Mouse (Mus musculus) heart, postnatal 14 days (tissue): Measurements from ENCODE around the gene Rnf24. TPM values are rescaled to one million over a fixed set of nuclear protein-coding genes. Genes with fewer than 3 reads are reported as not detected.
"Not testable (repeated sequence)": the region's sequence is repeated elsewhere in the genome, so short reads cannot be mapped to it uniquely, and the experiment has no call there.

Experiments
- DNase-seq, 2 experiments: peaks; one replicate each; pipeline ENCODE4 v3.0.0; 2021 to 2022
- intact Hi-C: fragments of 180-260 bp; cut with DNase I; formaldehyde crosslinking; loops from one replicate; pipeline ENCODE4 v1.15.1; 2025
- total RNA-seq, 2 experiments: library from RNA; stranded (reverse); gene quantifications; 2 replicates each; pipeline ENCODE4 v1.2.3; 2021

The Rnf24 gene
- total RNA-seq, 2 experiments from 2014 or later: 3.4 to 3.9 TPM

DNA sequence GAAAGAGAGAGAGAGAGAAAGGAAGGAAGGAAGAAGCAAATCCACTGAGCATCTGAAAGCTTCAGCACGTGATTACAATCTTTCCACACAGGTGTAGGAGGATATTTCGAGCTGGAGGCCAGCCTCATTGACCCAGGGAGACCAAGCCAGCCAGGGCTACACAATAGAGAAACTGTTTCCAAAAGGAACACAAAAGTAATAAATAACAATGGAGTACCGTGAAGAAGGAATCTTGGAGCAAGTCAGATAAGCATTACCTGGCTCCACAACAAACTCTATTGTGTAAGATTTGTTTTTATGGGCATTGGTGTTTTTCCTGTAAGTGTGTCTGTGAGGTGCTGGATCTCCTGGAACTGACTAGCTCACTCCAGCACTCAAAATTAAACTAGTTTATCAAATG is 7.1 kb downstream of the Rnf24 start:
- DNase-seq: no peak
- intact Hi-C loops: no loop called here

DNA sequence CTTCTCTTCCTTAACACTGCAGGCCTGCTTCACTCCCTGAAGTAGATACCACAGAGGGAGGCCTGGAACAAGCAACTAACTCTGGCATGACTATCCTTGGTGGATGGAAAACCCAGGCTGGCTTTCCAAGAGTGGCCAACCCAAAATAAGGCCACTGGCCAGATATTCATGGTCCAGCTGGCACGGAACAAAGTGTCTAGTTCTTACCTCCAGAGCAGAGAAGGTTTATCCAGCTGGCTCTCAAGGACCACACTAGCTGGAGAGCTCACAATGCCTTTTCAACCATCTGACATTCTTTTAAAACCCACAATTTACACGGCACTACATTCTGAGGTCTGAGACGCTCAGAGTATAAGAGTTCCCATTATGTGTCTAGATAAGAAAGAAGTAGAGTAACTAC is 8.2 kb downstream of the Rnf24 start:
- peak; percentile 13 to 38 for DNase-seq
- intact Hi-C loops: no loop called here

DNA sequence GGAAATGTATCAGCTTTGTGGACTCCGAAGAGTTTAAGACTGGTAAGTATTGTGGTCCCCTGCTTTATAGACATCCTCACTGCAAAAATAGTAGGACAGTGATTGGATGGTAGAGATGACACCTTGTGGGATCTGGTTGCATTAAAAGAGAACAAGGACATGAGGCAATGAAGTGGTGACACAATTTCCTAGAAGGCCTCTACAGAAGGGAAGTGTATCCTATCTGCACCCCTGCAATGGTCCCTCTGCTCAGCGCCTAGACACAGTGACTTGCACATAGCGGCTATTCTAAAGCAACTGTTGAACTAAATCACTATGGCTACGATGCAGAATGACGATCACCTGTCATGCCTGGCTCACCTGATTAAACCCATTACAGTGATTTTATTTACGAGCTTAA is 15.1 kb downstream of the Rnf24 start:
- no peak for DNase-seq
- intact Hi-C loops: no loop called here

DNA sequence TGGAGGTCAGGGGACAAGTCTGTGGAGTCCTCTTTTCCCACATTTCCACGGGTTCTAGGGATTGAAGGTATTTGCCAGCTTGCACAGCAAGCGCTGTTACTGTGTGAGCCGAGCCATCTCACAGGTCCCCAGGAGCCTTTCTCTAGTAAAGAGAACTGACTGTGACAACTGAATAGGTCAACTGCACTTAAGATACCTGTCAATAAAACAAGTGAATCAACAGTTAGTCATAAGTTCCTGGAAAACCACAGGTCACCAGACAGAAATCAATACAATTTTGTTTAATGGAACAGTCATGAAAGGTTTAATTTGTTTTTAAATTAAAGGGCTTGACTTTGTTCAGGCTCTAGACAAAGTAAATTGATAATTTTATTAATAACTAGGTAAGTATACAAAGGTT is 22.1 kb downstream of the Rnf24 start:
- no peak for DNase-seq
- intact Hi-C loops: no loop called here

DNA sequence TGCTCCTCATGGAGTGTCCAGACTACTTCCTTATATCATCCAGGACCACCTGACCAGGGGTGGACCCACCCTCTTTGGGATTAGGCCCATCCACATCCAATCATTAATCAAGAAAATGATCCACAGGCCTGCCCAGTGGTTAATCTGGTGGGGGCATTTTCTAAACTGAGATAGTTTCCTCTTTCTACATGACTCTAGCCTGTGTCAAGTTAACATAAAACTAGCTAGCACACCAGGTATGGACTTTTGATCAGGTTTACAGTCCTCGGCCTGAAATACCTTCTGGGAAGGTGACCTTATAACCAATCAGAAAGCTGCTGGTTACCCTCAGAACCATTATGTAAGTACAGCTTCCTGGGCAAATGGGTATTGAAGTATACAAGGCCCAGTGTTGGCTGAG is 23.7 kb downstream of the Rnf24 start:
- no peak for DNase-seq
- intact Hi-C loops: no loop called here

DNA sequence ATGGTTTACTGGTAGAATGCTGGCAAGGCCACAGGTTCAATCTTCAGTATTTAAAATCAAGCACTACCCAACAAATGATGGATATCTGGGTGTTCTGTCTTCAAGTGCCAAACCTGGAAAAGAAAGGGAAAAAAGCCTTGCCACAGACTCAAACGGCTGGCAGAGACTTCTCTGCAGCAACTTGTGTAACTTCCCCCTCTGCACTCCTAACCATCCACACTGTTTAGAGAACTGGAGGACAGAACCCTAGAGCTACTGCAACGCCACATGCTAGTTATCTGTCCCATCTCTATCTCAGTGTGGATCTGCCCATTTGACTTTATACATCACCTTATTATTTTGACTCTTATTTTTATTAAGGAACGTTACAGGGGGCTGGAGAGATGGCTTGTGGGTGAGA is 26.6 kb downstream of the Rnf24 start:
- intact Hi-C loops: no loop called here
- no peak for DNase-seq

DNA sequence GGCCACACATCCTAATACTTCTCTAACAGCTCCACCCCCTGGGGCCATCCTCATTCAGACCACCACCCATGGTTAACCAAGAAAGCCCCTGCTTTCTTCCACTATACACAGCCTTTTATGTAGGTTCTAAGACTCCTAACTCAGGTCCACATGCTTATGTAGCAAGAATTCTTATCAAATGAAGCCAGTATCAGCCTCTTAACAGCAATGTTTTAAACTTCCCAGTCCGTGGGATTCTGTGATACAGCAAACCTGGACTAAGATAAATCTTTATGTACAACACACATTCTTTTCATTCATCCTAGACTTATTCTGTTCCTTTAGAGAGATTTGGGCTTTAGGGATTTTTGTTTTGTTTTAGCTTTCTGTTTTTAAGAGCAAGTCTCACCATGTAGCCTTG is 29.0 kb downstream of the Rnf24 start:
- intact Hi-C loops: no loop called here

DNA sequence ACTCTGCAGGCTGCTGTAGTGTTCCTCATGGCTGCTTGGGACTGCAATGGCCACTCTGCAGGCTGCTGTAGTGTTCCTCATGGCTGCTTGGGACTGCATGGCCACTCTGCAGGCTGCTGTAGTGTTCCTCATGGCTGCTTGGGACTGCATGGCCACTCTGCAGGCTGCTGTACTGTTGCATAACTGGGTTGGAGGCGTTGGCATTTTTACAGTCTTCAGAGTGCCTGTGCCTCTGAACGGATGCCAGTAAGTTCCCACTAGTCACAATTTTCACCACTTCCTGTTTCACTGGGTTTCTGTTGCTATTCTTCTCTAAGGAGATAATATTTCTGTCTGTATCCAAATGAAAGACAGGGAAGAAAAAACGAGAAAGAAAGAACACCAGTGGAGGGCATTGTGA is 31.5 kb downstream of the Rnf24 start:
- peak; percentile 23 to 40 for DNase-seq
- intact Hi-C loops: not testable (repeated sequence)

More for the DNA sequence above, 29.0 kb downstream of the Rnf24 start:
- DNase-seq: no peak

DNA sequence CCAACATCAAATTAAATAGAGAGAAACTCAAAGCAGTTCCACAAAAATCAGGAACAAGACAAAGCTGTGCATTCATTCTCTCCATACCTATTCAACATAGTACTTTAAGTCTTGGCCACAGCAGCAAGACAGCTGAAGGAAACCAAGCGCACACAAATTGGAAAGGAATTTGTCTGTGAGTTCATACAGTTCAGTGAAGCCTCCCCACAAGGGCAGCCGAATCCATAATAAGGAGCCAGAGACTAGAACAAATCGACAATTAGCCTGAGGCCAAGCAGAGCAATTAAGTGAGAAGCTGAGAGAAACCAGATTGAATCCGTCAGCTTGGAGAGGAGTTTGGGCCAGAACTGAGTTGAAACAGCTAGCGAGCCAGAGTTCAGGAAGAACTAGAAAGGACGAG is 33.3 kb downstream of the Rnf24 start:
- no peak for DNase-seq
- intact Hi-C loops: no loop called here

DNA sequence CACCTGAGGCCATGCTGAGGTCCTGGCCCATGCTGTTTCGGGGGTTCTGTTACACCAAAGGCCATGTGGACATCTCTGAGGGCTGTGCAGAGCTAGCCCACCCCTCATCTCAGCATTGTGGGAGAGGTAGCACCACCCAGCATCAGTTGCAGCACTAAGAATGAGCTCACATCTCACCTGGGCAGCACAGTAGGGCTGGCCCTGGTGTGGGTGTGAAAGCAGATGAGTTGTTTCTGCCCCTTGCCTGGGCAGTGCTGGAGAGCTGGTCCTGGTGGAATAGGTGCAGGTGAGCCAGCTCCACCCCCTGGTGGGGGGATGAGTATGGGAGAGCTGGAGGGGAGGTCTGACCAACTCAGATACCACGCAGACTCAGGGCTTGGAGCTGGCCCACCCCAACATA is 36.5 kb downstream of the Rnf24 start:
- no peak for DNase-seq
- intact Hi-C loops: no loop called here

DNA sequence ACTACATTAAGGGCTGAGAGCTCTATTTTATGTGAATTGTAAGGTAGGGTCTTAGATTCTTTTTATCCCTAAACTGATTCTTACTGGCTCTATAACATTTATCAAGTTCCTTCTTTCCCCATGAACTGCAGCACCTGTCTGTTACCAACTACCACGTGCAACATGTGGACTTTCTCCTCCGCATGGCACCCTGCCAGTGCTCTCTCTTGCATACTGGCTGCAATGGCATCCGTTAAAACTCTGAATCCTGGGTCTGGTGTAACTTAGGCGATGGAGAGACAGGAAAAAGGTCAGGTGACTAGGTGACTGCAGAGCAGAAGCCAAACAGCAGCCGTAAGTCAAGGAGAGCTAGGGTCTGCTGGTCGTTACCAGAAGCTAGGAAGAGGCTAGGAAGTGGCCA is 43.4 kb downstream of the Rnf24 start:
- no peak for DNase-seq
- intact Hi-C loops: no loop called here

DNA sequence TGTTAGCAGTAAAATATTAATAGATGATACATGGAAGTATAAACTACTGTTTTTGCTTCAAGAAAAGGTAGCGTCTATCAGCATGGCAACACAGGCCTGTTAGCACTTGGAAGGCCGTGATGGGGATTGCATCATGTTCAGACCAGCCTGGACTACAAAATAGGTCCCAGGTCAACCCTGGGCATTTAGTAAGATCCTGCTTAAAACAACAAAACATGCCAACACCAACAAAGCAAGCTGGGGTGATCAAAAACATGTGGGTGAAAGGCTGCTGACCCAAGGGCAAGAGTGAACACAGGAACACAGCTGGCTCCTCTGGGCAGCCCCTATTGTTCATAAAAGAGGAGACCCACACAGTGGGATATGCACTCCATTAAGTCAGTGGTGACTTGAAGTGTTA is 44.9 kb downstream of the Rnf24 start:
- intact Hi-C loops: no loop called here
- no peak for DNase-seq

DNA sequence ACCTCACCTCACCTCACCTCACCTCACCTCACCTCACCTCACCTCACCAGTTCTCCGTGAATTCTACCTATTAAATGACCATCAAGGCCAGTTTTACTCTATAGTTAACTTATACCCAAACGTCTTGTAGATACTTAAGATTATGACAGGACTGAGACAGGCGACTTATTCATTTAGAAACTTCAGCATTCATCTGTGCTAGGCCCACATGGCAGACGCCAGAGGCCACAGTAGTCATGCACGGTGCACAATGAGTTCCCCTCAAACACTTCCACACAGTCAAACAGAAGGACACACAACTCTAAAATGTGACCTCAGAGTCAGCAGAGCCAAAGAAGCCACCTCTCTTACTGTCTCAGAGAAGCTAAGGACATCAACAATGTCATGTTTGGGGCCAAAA is 45.3 kb downstream of the Rnf24 start:
- no peak for DNase-seq
- intact Hi-C loops: no loop called here

DNA sequence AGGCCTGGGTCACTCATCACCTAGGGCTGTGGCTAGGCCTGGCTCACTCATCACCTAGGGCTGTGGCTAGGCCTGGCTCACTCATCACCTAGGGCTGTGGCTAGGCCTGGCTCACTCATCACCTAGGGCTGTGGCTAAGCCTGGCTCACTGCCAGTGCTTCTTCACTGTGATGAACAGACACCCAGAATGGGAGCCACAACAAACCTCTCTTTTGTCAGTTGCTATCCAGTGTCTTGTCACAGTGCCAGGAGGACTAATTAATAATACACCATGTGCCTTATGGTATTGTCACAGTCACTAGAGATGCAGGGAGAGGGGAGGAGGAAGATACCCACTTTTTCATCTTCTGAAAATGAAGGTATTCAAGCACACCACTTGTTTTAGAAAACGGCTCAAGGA is 47.5 kb downstream of the Rnf24 start:
- DNase-seq, intact Hi-C loops: not testable (repeated sequence)

DNA sequence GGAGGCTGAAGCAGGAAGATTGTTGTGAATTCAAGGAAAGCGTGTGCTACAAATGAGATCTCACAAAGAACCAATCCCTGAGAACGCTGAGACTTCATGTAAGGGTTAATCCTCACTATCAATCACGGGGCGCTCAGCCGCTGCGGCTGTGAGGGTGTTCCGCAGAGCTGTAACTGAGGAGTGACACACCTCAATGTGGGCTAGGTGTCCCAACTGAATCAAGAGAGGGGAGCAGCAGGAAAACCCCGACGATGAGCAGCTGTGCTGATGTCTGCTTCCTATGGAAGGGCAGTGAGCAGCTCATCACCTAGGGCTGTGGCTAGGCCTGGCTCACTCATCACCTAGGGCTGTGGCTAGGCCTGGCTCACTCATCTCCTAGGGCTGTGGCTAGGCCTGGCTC is 48.2 kb downstream of the Rnf24 start:
- no peak for DNase-seq
- intact Hi-C loops: no loop called here

DNA sequence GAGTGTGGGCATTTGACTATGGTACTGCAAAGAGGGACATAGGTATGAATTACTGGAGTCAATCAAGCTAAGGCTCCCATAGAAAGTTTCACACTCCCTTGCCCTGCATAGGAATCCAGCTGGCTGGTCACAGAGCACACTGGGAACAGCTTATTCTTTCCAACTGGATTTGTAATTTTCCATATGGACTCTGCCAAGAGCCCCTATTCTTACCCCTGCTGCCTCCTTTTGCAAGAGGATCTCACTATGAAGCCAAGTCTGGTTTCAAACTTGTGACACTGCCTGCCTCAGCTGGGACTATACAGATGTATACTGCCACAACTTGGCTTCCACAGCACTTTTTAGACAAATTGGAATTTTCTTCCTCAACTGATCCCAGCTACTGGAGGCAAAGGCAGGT is 51.1 kb downstream of the Rnf24 start:
- intact Hi-C loops: no loop called here
- no peak for DNase-seq

DNA sequence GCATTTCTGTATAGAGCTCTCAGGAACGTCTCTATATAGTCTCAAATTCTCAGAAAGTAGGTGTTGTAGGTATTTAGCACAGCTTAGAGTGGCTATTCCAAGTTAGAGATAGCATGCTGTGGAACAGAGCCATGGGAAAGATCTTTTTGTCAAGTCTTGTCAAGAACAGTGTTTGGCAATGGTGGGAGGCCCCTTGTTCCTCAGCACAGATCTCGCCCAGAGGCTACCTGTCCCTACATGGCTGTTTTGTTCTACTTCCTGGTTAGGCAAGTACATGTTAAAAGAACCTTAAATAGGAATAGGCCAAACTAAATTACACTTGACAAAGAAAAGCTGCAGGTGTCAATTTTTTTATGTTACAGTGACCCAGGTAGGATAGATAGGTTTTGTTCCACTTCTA is 52.2 kb downstream of the Rnf24 start:
- intact Hi-C loops: no loop called here
- DNase-seq: no peak

DNA sequence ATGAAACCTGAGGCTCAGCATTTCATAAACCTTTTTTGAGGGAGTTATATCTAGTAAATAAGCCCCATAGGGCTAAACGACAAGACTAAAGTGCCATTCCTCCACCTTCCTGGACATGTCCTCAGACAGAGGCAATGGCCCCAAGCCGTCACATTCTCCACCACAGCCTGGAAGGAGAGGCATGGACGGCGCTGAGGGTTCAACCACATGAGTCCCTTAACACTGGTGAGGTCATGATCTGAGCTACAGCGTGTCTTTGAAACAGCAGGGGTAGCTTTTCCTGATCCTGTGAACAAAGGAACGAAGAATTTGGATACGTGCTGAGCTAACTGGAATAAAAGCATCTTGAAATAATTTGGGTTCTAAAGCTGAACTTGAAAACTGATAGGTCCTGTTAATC is 54.0 kb downstream of the Rnf24 start:
- intact Hi-C loops: not testable (repeated sequence)

DNA sequence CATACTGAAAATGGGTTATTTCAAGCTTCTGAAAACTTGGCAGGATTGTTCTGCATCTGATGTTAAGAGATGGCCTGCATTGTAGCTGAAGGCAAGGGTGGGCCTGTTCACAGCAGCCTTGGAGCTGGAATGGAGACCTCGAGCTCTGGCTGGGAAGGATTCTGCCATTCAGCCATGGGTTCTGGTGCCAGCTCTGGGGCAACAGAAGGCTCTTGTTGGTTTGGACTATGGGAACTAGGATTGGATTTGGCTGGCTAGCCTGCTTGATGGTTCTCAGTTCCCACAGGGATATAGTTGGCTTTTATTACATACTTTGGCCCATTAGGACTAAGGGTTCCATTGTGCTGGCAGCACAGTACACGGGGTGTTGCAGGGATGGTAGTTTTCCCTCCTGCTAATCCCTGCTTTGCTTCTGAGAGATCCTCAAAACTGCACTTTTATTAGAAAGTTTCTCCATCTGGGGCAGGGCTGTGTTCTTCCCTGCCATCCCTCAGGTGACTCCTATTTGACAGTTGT is 55.9 kb downstream of the Rnf24 start:
- intact Hi-C loops: no loop called here
- no peak for DNase-seq

More for the DNA sequence above, 54.0 kb downstream of the Rnf24 start:
- DNase-seq: not testable (repeated sequence)

DNA sequence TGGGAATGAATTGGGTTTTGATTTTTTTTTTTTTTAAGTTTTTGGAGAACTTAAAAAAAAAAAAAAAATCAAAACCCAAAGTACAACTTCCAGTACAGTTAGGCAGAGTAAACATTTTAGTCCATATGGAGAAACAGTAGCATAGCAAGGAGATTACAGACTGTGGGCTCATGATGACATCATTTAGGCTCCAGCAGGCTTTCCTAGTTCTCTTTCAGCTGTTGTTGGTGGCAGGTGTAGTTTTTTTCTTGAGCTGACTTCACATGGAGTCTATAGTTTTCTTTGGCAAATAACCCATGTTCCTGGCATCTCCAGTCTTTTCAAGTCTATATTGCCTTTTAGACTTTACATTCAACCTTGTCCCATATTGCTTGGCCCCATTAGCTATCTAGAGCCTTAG is 62.0 kb downstream of the Rnf24 start:
- intact Hi-C loops: no loop called here
- DNase-seq: no peak

DNA sequence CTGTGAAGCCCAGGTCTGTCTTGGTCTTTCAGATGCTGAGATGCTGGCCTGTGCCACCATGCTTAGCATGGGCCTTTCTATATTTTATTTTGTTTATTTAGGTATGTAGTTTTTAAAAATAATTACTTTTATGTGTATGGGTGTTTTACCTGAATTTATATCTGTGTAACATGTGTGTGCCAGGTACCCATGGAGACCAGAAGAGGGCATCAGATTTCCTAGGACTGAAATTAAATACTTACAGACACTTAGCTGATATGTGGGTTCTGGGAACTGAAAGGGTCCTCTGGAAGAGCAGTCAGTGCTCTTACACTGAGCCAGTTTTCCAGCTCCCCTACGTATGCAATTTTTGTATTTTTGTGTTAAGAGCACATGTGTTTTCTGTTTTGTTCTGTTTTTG is 66.4 kb downstream of the Rnf24 start:
- no peak for DNase-seq
- intact Hi-C loops: loop anchor here (2.0 kb wide), 1 partner anchor 131 kb away; no protein-coding TSS in a partner anchor

DNA sequence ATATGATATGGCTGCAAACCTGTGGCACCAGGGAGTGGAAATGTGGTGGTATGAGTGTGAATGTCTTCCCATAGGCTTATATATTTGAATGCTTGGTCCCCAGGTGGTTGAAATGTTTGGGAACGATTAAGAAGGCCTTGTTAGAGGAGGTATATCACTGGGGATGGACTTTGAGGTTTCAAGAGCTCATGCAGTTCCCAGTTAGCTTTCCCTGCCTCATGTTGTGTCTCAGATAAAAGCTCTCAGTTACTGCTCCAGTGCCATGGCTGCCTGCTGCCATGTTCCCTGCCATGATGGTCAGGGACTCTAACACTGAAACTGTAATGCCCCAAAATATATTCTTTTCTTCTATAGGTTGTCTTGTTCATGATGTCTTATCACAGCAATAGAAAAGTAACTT is 71.1 kb downstream of the Rnf24 start:
- intact Hi-C loops: loop anchor here (5.0 kb wide), 1 partner anchor 231 kb away; no protein-coding TSS in a partner anchor

DNA sequence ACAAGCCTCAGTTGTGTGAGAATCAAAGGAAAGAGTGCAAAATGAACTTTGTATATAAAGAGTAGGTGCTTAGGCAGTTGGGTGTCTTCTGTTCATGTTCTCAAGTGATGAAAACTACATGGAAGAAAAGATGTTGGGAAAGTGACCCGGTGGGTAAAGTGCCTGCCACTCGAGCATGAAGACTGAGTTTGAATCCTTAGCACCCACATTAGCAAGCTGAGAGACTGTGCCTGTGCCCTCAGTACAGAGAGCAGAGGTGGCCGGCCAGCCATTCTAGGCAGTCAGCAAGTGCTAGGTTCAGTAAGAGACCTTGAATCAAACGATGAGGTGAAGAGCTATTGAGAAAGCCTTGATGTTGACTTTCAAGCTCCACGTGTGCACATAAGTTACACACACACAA is 76.0 kb downstream of the Rnf24 start:
- intact Hi-C loops: no loop called here
- DNase-seq: no peak

More for the DNA sequence above, 71.1 kb downstream of the Rnf24 start:
- DNase-seq: no peak
